Comparison of ENCODE assay signal across 20 mouse cellular contexts in the genomic region with DNA sequence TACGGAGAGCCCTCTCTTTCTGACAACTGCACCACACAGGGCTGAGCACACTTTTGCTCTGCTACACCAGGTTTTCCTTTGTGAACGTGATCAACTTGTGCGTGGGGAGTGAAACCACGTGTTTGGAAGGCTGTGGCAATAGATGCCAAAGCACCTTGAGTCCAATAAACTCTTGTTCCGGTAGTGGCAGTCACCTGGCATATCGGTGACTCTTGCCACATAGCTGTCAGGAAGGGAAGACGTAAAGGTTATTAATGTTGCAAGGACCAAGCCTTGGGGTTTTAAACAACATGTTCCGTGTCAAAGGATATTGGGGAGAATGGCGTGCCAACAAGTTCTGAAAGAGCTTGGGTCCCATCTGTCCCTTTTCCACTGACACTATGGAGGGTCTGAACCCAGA. TPM values are rescaled to one million over a fixed set of nuclear protein-coding genes. Genes with fewer than 3 reads are reported as not detected.
DNase-seq lines count a peak whose midpoint lies in the region; ATAC-seq and TF ChIP-seq lines count a peak whose summit lies in the region.
"Had no signal": no experiment of that assay in that cellular context is flagged by ENCODE, and none has a peak within 500 bp of the region (broad histone marks: within the 10 kb centered on the region; RNA-seq: fewer than 3 reads in every experiment).

No protein-coding gene starts in this region.

- H3K4me2 ChIP-seq in liver, embryonic 12.5 days = no peak overlapping the region
- H3K4me2 ChIP-seq: embryonic facial prominence, embryonic 12.5 days; forebrain, embryonic 12.5 days had no signal

- no peaks in the 10 kb centered on the region for H3K27me3 ChIP-seq in liver, adult 2 months (ENCODE audit: control insufficient read depth, insufficient read depth, low read length)
- peaks cover 5% of the 10 kb centered on the region; the same call in 1 of the 2 replicates for H3K27me3 ChIP-seq in liver, embryonic 12.5 days (replicated peaks)
- H3K27me3 ChIP-seq: embryonic facial prominence, embryonic 12.5 days; forebrain, embryonic 12.5 days had no signal

- peak; percentile 88 for DNase-seq in liver, adult 2 months (ENCODE audit: extremely low read depth, low read depth, low spot score)
- DNase-seq in adipocyte (ENCODE audit: low spot score) = peak; percentile 36
- peak; percentile 75 for DNase-seq in fat pad, adult 2 months (ENCODE audit: extremely low read depth, low read depth, low spot score)
- DNase-seq: adrenal gland, postnatal 10 days; adrenal gland, postnatal 36 days; cerebellum, adult 11-12 months; cerebellum, adult 2 months; cerebellum, adult 9-10 months; cerebellum, postnatal 10 days; cerebellum, postnatal 25 days had no signal

- H3K27ac ChIP-seq in liver, adult 2 months (replicated peaks; ENCODE audit: insufficient read depth, low read depth, low read length) = no peak overlapping the region
- no peak overlapping the region for H3K27ac ChIP-seq in liver, embryonic 12.5 days
- H3K27ac ChIP-seq: embryonic facial prominence, embryonic 10.5 days; embryonic facial prominence, embryonic 12.5 days; forebrain, embryonic 10.5 days; forebrain, embryonic 12.5 days had no signal

- WGBS in liver, adult 2 months = 73% methylated on average over 9 of the region's 9 CpGs
- WGBS in liver, embryonic 12.5 days (ENCODE audit: insufficient replicate concordance) = 76% methylated on average over 9 of the region's 9 CpGs

- ATAC-seq in liver, embryonic 12.5 days = no peak
- no peak for ATAC-seq in megakaryocyte-erythroid progenitor cell, adult 5-6 weeks (replicated peaks; ENCODE audit: low FRiP score, low TSS enrichment, poor library complexity, severe bottlenecking)
- ATAC-seq in frontal cortex, adult (ENCODE audit: low TSS enrichment) = no peak
- ATAC-seq: forebrain, embryonic 14.5 days; forebrain, embryonic 16.5 days had no signal

- no peaks in the 10 kb centered on the region for H3K79me2 ChIP-seq in liver, adult 2 months (ENCODE audit: control insufficient read depth, insufficient read depth, low read length)

- no peak overlapping the region for H3K9ac ChIP-seq in liver, adult 2 months (ENCODE audit: low read depth, low read length)
- no peak overlapping the region for H3K9ac ChIP-seq in liver, embryonic 12.5 days
- H3K9ac ChIP-seq: embryonic facial prominence, embryonic 12.5 days; forebrain, embryonic 12.5 days had no signal

- no peak for TF ChIP-seq POLR2A in liver, adult 2 months (IDR thresholded peaks at IDR 0.05; ENCODE audit: extremely low read depth, insufficient read depth, low read length)

- no peaks in the 10 kb centered on the region for H3K9me3 ChIP-seq in liver, embryonic 12.5 days (replicated peaks)
- H3K9me3 ChIP-seq: embryonic facial prominence, embryonic 10.5 days; embryonic facial prominence, embryonic 12.5 days; forebrain, embryonic 10.5 days; forebrain, embryonic 12.5 days had no signal

- no peaks in the 10 kb centered on the region for H3K36me3 ChIP-seq in liver, adult 2 months (ENCODE audit: control insufficient read depth, insufficient read depth, low read length)
- no peaks in the 10 kb centered on the region for H3K36me3 ChIP-seq in liver, embryonic 12.5 days
- H3K36me3 ChIP-seq: embryonic facial prominence, embryonic 10.5 days; embryonic facial prominence, embryonic 12.5 days; forebrain, embryonic 10.5 days; forebrain, embryonic 12.5 days had no signal

- peaks cover 4% of the 10 kb centered on the region; the same call in 1 of the 2 replicates for H3K4me1 ChIP-seq in liver, adult 2 months (ENCODE audit: control insufficient read depth, insufficient read depth, low read length)
- H3K4me1 ChIP-seq in liver, embryonic 12.5 days = no peaks in the 10 kb centered on the region
- H3K4me1 ChIP-seq: forebrain, embryonic 12.5 days had no signal

- no peak overlapping the region for H3K4me3 ChIP-seq in liver, adult 2 months (ENCODE audit: insufficient read depth, low read depth, low read length)
- no peak overlapping the region for H3K4me3 ChIP-seq in liver, embryonic 12.5 days
- H3K4me3 ChIP-seq: embryonic facial prominence, embryonic 10.5 days; embryonic facial prominence, embryonic 12.5 days; forebrain, embryonic 10.5 days; forebrain, embryonic 12.5 days had no signal

- no peak for TF ChIP-seq CTCF in liver, adult 2 months (IDR thresholded peaks at IDR 0.05; ENCODE audit: low read depth, low read length)

RNA-seq across cellular contexts. Expression of a gene that starts 12.7 kb away (rescaled TPM):
- total RNA-seq in liver, adult 2 months (2014; rRNA removed) = 0.37 and 0.40 TPM in 2 replicates
- 0.07 and 0.12 TPM in 2 replicates for polyA plus RNA-seq in liver, adult 2 months (2012; rRNA removed)
- polyA plus RNA-seq in liver, embryonic 12.5 days (2016; fragmentation: Nextera tagmentation; extraction: Ambion mirVana) = 0.13 and 0.17 TPM in 2 replicates
- not detected in 2 replicates for total RNA-seq in megakaryocyte-erythroid progenitor cell, adult 5-6 weeks (2014; fragmentation: Nextera tagmentation)
- total RNA-seq in megakaryocyte-erythroid progenitor cell, adult 5-6 weeks (2017) = 0.52 TPM in 1 of 2 replicates, not detected in the other
- total RNA-seq: MEL had no signal

Comparison
In these comparisons a context has a peak if more than half of its experiments do, and no peak if none do; other contexts are left out.
1. DNase-seq: peak in every context shown above with its lines; median percentile 88 in liver, adult 2 months; 75 in fat pad, adult 2 months; 36 in adipocyte.